Mouse (Mus musculus) midbrain, embryonic 14.5 days (tissue): Measurements from ENCODE around the gene Sectm1a. TPM values are rescaled to one million over a fixed set of nuclear protein-coding genes. Genes with fewer than 3 reads are reported as not detected.
"Not testable (repeated sequence)": the region's sequence is repeated elsewhere in the genome, so short reads cannot be mapped to it uniquely, and the experiment has no call there.

Source experiments
- ATAC-seq: fragments of 200-750 bp; cut with Nextera tagmentation; 2 replicates; pipeline ENCODE4 v1.8.0; 2017; ENCODE audit warnings: moderate number of reproducible peaks, moderate library complexity; ENCODE audit not compliant: low FRiP score, low TSS enrichment
- DNase-seq: peaks from one replicate; pipeline ENCODE4 v3.0.0-alpha.2; 2015
- H3K27ac ChIP-seq: fragments of 300-500 bp; sonication (generic); replicated peaks from 2 replicates; pipeline ENCODE4 v1.5.1; 2014; ENCODE audit warnings: mild to moderate bottlenecking, low read depth, low read length, moderate library complexity
- H3K27me3 ChIP-seq: fragments of 300-500 bp; sonication (generic); 2 replicates; pipeline ENCODE4 v1.6.1; 2014; ENCODE audit warnings: low read length, control low read depth, mixed read lengths; ENCODE audit not compliant: control insufficient read depth, insufficient read depth
- H3K36me3 ChIP-seq: fragments of 300-500 bp; sonication (generic); 2 replicates; pipeline ENCODE4 v1.6.1; 2014; ENCODE audit warnings: low read length, control low read depth; ENCODE audit not compliant: control insufficient read depth, insufficient read depth
- H3K4me1 ChIP-seq: fragments of 300-500 bp; sonication (generic); 2 replicates; pipeline ENCODE4 v1.6.1; 2014; ENCODE audit warnings: mild to moderate bottlenecking, antibody characterized with exemption, low read length, control low read depth; ENCODE audit not compliant: control insufficient read depth, insufficient read depth
- H3K4me2 ChIP-seq: fragments of 300-500 bp; sonication (generic); 2 replicates; pipeline ENCODE4 v1.6.1; 2014; ENCODE audit warnings: mild to moderate bottlenecking, low read length, moderate library complexity
- H3K4me3 ChIP-seq: fragments of 300-500 bp; sonication (generic); replicated peaks from 2 replicates; pipeline ENCODE4 v1.5.1; 2014; ENCODE audit warnings: low read depth, low read length
- H3K9ac ChIP-seq: fragments of 300-500 bp; sonication (generic); replicated peaks from 2 replicates; pipeline ENCODE4 v1.6.1; 2014; ENCODE audit warnings: mild to moderate bottlenecking, low read length, moderate library complexity
- H3K9me3 ChIP-seq: fragments of 300-500 bp; sonication (generic); 2 replicates; pipeline ENCODE4 v1.6.1; 2016; ENCODE audit warnings: low read length, control low read depth, mixed read lengths; ENCODE audit not compliant: control insufficient read depth
- WGBS: fragments of 180-500 bp; shearing (Covaris S2); extraction: QIAGEN DNeasy Blood & Tissue Kit; methylation state at CpG from one replicate; pipeline ENCODE4 v1.1.7; 2014; 5-methylcytosine and 5-hydroxymethylcytosine counted together
- polyA plus RNA-seq: library from polyadenylated mRNA; unstranded; fragments of >200 nt; fragmentation: Nextera tagmentation; extraction: Ambion mirVana; gene quantifications from 2 replicates; pipeline ENCODE4 v1.2.1, GENCODE M21; 2014

Sectm1a gene
- polyA plus RNA-seq, 1 experiment from 2014 or later: not detected

DNA sequence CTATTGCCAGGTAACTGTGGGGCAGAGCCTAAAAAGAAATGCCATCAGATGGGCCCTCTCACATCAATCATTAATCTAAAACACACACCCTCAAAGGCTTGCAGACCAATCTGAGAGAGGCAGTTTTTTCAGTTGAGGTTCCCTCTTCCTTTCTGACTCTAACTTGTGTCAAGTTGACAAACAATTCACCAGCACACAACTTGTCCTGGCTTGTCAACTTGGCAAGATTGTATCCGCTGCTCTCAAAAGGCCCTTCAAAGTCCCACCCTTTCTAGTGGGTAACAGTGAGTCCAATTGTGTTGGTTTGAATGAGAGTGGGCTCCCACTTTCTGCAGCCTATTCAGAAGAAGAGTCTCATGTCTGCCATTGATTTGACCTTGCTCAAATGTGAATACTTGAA is 35.7 kb downstream of the Sectm1a start:
- Histone ChIP-seq H3K27ac (no peak overlapping the region), H3K4me1 (no peaks in the 10 kb centered on the region), H3K36me3 (no peaks in the 10 kb centered on the region), H3K27me3 (no peaks in the 10 kb centered on the region), H3K9ac (no peak overlapping the region), H3K4me3 (no peak overlapping the region), H3K9me3 (no peaks in the 10 kb centered on the region), H3K4me2 (no peak overlapping the region)
- no peak for ATAC-seq
- WGBS: 35% methylated on average over 1 of the region's 1 CpGs
- no peak for DNase-seq

DNA sequence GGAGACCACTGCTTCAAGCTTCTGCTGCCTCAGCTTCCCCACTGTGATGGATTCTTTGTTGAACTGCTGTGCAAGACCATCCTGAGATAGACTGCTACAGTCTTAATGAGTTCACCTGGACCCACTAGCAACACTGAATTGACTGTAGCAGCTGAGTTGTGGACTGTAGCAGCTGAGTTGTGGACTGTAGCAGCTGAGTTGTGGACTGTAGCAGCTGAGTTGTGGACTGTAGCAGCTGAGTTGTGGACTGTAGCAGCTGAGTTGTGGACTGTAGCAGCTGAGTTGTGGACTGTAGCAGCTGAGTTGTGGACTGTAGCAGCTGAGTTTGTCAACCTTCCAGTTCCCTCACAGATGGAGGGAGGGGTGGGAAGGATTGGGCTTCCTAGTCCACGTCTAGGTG is 38.0 kb downstream of the Sectm1a start:
- not testable (repeated sequence) for H3K4me1 ChIP-seq, H3K36me3 ChIP-seq, DNase-seq, H3K4me2 ChIP-seq, H3K27me3 ChIP-seq, H3K27ac ChIP-seq, H3K9me3 ChIP-seq, ATAC-seq, H3K9ac ChIP-seq, H3K4me3 ChIP-seq
- WGBS: 57% methylated on average over 1 of the region's 1 CpGs

DNA sequence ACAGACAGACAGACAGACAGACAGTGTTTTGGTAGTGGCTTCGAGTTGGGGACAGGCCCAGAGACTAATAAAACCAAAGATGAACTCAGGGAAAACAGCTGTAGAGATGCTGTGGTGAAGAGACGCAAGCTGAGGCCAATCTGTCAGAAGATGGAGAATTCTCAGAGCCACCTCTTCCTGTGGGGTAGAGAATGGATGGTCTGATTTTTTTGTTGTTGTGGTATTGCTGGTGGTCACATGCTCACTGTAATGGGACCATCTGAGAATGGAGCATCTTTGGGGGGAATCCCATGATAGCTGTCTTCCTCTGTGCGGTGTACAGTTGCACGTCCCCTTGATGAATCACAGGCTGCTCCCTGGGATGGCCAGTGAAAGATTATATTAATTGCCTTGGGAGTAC is 38.5 kb downstream of the Sectm1a start:
- Histone ChIP-seq H3K9ac (no peak overlapping the region), H3K27ac (no peak overlapping the region), H3K4me1 (no peaks in the 10 kb centered on the region), H3K4me2 (no peak overlapping the region), H3K9me3 (no peaks in the 10 kb centered on the region), H3K4me3 (no peak overlapping the region), H3K27me3 (no peaks in the 10 kb centered on the region), H3K36me3 (no peaks in the 10 kb centered on the region)
- no peak for ATAC-seq
- DNase-seq: no peak
- 74% methylated on average over 4 of the region's 4 CpGs for WGBS

DNA sequence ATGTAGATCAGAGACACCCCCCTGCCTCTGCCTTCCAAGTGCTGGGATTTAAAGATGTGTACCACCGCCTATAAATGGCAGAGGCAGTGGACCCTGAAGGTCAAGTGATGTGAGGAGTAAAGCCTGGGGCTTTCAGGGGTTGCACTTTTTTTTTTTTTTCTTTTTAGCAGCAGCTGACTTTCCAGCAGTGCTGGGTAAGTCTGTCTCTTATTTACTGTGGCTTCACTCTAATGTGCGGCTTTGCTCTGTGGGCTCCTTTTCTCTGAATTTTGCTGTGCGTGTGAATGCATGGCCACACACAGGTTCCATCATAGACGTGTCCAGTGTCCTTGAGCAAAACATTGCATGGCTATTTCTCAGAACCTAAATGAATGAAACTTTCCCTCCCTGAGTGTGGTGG is 39.4 kb downstream of the Sectm1a start:
- no peaks in the 10 kb centered on the region for H3K4me1 ChIP-seq
- no peak overlapping the region for H3K4me3 ChIP-seq
- H3K36me3 ChIP-seq: no peaks in the 10 kb centered on the region
- no peak for DNase-seq
- H3K27me3 ChIP-seq: no peaks in the 10 kb centered on the region
- no peaks in the 10 kb centered on the region for H3K9me3 ChIP-seq
- ATAC-seq: no peak
- no peak overlapping the region for H3K27ac ChIP-seq
- H3K9ac ChIP-seq: no peak overlapping the region
- WGBS: 65% methylated on average over 4 of the region's 4 CpGs
- no peak overlapping the region for H3K4me2 ChIP-seq

DNA sequence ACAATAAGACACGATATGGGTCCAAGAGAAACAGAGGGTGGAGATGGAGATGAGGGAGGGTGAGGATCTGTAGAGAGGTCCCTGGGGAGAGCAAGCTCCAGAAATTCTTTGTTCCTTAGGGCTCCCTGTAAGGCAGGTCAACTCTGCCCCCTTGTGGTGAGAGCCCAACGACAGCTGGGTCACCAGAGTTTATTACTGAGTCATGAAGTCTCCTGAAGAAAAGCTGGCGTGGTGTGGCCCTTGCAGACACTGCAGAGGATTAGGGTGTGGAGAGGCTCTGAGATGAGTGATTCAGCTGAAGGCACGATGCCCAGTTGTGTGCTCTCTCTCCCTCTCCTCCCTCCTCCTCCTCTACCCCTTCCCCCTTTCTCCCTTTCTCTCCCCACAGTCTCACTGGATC is 39.8 kb downstream of the Sectm1a start:
- DNase-seq (peak; percentile 83), ATAC-seq (no peak)
- no peak overlapping the region for H3K4me2 ChIP-seq
- H3K4me3 ChIP-seq: no peak overlapping the region
- H3K27me3 ChIP-seq: no peaks in the 10 kb centered on the region
- H3K4me1 ChIP-seq: no peaks in the 10 kb centered on the region
- no peaks in the 10 kb centered on the region for H3K36me3 ChIP-seq
- H3K9me3 ChIP-seq: no peaks in the 10 kb centered on the region
- H3K9ac ChIP-seq: no peak overlapping the region
- H3K27ac ChIP-seq: no peak overlapping the region
- 4% methylated on average over 4 of the region's 4 CpGs for WGBS

DNA sequence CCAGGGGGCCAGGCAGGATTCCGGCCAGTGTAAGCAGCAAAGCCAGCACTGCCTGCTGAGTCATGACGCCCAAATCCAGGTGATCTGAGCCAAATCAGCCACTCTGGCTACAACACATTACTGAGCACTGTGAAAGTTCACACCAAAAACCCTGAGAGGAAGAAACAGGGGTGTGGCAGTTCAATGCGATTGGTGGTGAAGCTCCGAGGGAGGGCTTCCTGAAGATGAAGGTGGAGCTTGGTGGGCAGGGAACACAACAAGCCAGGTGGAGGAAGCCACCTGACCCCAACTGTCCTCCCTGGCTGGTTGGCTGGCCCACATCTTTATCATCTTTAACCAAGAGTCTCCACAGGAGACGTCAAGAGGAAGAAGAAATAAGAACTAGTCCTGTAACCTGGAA is 41.7 kb downstream of the Sectm1a start, which contains the start of gene Cd7:
Gene Cd7 (minus strand): TSS at position 117 of the 400 bp plus-strand sequence.
- Histone ChIP-seq H3K27me3 (no peaks in the 10 kb centered on the region), H3K9me3 (no peaks in the 10 kb centered on the region), H3K4me2 (no peak within 1 kb of the TSS), H3K36me3 (no peaks in the 10 kb centered on the region), H3K4me1 (no peaks in the 10 kb centered on the region), H3K4me3 (no peak within 1 kb of the TSS), H3K9ac (no peak within 1 kb of the TSS), H3K27ac (no peak within 1 kb of the TSS)
- WGBS: 81% methylated on average over 5 of the region's 5 CpGs
- DNase-seq (no peak), ATAC-seq (no peak)

DNA sequence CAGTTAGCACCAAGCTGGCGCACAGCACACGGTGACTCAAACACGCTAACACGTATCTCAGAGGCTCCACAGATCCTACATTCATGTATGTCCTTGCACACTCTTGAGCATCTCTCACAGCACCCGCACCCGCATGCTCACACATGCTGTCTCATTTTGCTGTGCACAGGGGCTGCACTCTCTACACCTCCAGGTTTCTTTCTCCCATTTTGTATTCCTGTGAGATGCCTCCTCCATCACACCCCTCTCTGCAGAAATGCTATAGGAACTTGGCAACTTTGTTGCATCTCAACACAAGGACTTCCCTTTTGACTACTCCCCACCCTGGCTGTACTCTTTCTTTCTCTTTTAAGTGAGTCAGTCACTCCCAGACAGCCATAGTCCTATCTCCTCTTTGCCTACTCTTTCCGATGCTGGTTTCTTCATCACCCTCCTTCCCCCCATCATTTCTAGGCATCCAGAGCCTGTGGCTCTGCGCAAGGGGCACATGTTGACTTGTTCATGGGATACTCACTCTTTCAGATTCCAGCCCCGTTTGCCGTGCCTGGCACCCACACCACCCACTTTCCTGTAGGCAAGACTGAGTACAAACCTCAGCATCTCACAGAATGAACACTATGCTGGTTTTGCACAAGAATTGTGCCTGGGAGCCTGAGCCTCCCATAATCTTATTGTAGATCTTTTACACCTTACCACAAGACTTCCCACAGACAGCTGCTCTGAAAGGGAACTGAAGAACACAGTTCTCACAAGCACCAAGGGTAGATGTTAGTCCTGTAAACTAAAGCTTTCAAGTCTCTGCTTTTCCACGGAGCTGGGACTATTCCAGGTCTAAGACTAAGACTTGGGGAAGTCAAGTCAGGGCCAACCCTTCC is 42.4 kb downstream of the Sectm1a start:
- Histone ChIP-seq H3K4me2 (no peak overlapping the region), H3K27me3 (no peaks in the 10 kb centered on the region), H3K27ac (no peak overlapping the region), H3K36me3 (no peaks in the 10 kb centered on the region), H3K9me3 (no peaks in the 10 kb centered on the region), H3K9ac (no peak overlapping the region), H3K4me3 (no peak overlapping the region), H3K4me1 (no peaks in the 10 kb centered on the region)
- DNase-seq (no peak), ATAC-seq (no peak)
- 91% methylated on average over 11 of the region's 11 CpGs for WGBS

DNA sequence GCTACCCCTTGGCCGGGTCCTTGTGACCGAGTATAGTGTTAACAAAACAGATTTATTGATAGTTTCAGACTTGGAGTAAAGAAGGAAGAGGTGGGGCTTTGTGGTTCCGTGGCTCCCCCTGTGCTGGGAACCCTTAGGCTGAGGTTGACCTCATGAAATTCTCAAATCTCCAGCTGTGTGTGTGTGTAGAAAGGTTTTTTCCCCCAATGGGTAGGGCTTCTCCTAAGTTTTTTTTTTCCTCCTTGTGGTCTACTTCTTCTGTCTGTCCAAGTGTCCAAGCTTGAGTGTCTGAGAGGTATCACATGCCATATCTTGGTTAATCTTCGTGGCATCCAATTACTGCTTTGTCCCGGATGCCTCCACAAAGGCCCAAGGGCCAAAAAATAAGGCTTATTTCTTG is 47.9 kb downstream of the Sectm1a start:
- Histone ChIP-seq H3K36me3 (no peaks in the 10 kb centered on the region), H3K4me1 (no peaks in the 10 kb centered on the region), H3K9ac (no peak overlapping the region), H3K27ac (no peak overlapping the region), H3K27me3 (no peaks in the 10 kb centered on the region), H3K4me3 (no peak overlapping the region), H3K9me3 (no peaks in the 10 kb centered on the region), H3K4me2 (no peak overlapping the region)
- ATAC-seq: no peak
- WGBS: 90% methylated on average over 5 of the region's 5 CpGs
- DNase-seq: no peak

DNA sequence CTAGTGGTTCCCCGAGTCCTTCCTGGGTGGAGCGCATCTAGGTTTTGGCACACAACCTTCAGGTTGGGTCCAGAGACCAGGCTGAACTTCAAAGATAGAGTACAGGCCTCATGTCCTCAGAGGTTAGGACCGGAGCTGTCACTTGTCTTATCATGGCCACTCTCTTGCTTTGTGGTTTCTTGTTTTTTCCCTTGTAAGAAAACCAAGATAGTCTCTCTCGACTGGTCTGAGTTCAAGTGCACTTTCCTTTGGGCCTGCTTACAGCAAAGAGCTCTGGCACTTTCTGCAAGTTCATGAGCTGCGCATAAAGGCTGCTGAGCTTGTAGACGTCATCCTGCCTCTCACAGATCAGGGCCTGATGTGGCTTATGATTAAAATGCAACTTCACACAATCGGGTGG is 53.8 kb downstream of the Sectm1a start:
- Histone ChIP-seq H3K4me3 (no peak overlapping the region), H3K4me2 (no peak overlapping the region), H3K9me3 (no peaks in the 10 kb centered on the region), H3K27ac (no peak overlapping the region), H3K4me1 (no peaks in the 10 kb centered on the region), H3K9ac (no peak overlapping the region), H3K36me3 (no peaks in the 10 kb centered on the region), H3K27me3 (no peaks in the 10 kb centered on the region)
- ATAC-seq: no peak
- WGBS: 90% methylated on average over 7 of the region's 7 CpGs
- DNase-seq: no peak
